Mouse (Mus musculus): Measurements from ENCODE around the gene Igsf21. TPM values are rescaled to one million over a fixed set of nuclear protein-coding genes. Genes with fewer than 3 reads are reported as not detected.

The Igsf21 gene
- total RNA-seq, 2 experiments from 2014 or later = 7.0 to 9.8 TPM

DNA sequence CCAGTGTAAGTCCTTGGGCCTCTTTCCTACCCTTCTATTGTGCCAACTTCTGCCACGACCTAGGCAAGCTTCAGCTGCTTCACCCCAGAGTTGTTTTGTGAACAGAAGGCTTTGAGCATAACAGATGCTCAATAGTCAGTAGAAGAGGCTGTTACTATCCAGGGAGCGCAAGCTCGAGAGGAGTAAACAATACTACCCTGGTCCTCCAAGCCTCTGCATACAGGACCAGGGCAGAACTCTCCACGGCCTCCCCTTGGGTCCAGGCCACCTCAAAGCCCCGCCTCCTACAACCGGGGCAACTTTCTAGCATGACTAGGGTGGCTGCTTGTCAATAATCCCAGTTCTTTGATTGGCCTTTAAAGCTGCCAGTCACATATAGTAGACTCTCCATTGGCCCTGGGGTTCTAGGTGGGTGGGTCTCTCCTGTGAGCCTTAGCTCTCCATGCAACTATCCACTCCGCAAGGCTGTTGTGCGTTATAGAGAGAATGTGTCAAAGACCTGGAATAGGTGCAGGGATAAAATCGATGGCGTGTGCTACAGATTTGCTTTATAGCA, 198.7 kb downstream of the Igsf21 start:
- no peak for DNase-seq

DNA sequence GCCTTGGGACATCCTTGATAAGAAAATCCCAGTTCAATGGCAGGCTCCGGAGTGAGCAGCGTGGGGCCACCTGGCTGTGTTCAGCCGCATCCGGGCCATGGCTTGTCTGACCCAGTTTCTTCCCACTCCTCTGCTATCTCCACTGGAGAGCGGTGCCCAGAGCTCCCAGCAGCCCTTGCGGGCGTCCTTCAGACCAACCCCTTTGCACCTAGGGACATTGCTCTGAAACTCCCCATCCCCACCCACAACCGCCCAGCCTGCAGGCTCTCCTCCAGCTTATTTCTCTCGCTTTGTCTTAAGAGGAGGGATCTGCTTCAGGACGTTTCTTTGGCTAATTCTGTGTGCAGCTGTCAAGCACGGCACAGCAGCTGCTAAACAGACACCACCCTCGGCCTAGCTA, 202.6 kb downstream of the Igsf21 start:
- peak; percentile 28 for DNase-seq

DNA sequence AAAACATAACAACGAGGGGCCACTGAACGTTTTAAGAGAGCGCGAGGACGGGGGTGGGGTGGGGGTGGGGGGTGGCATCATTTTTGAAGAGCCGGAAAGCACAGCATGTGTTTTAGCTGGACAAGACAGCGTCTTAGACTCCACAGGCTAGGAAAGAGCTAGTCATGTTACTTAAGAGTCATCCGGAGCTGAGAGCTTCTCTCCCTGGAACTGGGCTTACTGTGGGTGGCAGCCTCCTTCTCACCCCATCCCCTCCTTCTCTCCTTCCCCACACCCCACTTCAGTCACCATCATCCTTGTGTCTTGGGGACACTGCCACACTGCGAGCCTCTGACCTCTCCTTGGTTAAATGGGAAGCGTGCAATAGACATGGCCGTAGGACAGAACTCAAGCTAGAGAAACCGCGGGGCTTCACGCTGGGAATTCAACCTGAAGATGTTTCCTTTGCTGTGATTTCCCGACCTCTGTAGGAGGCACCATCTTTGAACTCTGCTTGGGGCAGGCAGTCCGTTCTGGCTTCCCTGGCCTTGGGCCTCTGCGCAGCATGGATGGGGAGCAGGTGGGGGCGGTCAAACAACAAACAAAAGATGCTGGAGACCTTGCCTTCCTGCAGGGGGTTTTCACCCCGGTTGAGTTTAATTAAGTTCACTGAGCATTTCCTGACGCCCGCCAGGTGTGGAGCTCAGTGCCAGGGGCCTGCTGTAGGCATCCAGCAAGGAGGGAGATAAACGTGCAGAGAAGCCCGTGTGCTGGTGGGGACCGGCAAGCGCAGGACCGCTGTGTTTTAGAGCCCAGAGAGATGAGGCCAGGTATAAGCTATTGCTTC, 207.8 kb downstream of the Igsf21 start:
- no peak for DNase-seq

DNA sequence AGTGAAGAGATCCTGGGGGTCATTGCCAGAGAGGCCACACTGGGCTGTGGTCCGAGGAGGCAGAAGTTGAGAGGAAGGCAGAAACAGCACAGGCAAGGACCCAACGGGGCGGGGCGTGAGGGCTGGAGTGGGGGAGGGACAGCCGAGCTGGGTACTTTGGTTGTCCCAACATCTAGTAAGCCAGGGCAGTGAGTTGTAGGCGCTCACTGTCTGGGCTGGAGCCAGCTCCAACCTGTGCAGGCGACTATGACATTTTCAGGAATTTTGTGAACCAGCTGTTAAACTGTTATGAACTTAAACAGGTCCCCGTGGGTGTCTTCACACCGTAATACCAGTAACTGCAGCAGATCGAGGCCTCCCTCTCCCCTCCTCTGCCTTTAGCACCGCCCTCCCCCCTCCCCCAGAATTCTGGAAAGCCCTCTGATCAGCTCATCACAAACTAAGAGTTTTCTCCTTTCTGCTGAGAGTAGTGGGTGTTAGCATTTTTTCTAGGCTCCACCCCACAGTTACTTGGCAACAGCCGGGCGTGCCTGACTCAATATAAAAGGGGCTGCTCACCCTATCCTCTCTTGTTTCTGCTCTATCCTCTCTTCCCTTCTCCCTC, 208.7 kb downstream of the Igsf21 start:
- DNase-seq = peak; percentile 86

DNA sequence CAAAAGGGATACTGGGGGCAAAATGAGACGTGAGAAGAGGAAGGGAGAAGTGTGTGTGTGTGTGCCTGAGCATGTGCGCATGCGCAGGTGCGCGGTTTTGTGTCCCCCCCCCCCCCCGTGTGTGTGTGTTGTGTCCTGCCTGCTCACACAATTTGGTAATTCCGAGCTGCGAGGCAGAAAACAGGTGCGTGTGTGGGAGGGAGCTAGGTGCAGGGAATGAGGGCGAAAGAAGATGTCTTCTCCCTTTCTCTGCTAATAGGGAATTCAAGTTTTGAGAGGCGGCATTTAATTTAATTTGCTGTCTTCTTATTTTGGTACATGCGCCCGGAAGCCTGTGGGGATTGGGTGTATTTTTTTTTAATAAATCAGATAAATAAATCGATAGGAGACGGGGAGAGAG, 211.4 kb downstream of the Igsf21 start:
- DNase-seq = no peak

DNA sequence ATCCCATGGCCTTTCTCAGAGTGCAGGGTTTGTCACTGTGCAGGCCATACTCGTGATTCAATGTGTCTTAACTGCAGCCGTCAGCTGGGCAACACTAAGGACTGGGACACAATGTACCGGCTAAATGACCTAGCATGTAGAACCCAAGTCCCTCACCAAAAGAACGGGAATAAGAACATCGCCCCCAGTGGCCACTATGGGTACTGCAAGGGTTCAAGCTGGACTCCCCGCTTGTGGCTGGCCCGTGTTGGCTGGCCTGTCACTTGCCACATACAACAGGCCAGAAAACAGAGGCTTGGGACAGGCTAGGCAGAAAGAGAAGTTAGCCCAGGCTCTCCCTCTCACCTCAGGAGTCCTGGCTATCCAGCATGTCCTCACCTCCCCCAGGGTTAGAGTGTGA, 213.2 kb downstream of the Igsf21 start:
- peak; percentile 64 for DNase-seq

DNA sequence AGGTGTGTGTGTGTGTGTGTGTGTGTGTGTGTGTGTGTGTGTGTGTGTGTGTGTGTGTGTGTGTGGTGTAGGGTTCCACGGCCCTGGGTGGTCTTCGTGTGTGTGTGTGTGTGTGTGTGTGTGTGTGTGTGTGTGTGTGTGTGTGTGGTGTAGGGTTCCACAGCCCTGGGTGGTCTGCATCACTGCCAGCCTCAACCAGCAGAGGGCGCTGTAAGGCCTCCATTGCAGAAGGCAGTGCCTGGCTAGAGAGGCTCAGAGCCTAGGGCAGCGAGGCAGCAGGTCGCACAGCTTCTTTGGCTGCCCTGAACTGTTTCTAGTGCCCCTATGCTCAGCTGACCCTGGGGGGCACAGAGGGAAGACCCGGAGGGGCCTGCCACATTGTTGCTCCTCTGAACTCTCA, 216.2 kb downstream of the Igsf21 start:
- peak; percentile 72 for DNase-seq

DNA sequence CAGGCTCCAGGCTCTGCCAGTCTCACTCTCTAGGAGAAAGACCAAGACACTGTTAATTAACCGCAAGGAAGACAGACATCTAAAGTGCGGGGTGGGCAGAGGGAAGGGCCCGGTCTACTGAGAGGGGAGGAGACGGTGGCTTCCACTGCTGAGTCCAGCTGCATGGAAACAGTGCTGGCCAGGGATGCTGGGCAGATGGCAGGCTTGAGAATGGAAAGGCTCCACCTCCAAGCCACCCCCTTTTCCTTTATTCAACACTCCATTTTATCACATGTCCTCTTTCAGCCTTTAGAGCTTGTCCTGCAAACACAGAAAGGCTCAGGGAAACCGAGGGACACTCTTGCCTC, 216.6 kb downstream of the Igsf21 start:
- no peak for DNase-seq

DNA sequence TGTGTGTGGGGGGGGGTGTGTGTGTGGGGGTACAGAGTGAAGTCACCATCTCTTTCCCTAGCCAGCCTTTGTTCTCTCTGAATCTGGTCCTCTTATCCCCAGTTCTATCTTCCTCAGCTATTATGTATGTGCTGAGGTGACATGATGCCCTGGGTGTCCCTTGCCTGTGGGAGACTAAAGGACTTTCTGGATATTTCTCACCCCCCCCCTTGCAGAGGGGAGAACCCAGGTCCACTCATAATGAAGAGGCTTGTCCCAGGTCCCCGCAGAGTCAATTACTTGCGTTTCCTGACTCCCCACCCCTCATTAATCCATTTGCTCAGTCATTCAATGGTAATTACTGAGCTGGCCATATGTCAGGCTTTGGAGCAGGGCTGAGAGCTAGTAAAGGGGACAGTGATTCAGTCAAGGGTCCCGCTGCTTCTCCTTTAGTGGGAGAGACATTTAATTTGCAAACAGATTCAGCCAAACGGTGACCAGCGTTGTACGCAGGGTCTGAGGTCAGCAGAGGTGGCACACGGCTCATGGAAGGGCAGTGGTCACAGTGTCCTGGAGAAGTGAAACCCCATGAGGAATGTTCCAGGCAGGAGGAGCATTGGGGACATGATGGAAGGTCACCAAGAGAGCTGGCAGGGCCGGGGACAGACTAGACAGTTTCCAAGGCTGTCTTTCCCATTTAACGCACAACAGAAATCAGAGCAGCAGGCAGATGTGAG, 217.1 kb downstream of the Igsf21 start:
- no peak for DNase-seq

DNA sequence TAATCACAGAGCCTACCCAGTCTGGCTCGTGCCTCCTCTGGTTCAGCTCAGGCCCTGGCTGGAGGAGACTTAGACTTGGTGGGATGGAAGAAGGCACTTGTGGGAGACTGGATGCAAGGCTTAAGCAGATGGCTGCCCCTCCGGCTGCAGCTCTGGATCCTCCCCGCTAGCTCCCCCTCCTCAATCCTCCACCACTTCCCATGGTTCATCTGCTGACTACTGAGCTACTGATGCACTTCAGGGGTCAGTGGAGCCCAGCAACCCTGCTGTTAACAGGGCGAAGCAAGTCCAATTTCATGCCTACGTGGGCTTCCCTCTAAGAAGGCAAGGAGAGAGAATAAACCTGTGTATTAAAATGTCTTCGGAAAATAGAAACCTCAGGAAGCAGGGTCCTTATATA, 222.8 kb downstream of the Igsf21 start:
- no peak for DNase-seq

DNA sequence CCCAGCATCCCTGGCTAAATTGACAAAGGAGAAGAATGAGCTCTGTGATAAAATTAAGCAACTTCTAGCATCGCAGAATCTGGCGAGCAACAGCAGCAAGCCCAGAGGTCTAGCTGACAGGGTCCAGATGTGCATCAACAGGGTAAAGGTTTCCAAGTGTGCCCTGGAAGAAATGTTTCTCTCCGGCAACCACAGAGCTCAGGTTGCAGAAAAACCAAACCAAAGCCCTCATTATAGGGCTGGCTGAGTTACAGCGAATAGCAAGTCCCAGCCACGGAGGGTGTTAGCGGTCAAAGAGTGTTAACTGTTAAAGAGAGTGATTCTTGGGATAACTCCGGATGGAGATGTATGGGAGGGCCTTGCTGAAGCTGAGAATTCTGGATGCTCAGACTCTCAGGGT, 230.7 kb downstream of the Igsf21 start:
- no peak for DNase-seq

DNA sequence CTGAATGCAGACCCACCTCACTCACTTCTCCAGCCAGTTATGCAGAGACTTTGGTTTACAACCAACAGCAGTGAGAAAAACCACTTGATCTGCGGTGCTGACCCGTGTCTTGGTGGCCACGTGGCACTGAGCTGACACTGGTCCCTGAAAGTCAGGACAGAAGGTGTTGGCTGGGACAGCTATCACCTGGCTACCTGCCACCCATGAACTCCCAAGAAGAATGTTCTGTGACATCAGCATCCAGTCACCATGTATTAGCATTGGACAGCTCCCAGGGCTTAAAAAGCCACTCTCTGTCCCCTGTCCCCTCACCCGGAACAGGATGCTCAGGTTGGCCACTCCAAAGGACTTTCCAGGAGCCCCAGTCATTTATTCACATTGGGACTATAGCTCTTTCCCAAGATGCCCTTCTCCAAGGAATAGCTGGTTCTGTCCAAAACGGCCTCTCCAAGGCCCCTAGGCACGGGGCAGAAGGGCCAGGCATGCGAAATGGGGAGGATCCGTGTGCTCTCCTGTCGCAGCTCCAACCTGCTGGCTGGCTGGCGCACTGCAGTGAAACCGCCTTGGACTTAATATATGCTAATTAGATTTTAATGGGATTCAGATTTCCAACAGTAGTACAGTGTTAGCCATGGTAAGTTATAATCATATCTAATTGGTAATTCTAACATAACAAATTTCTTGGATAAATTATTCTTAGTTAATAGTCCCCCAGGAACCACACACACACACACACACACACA, 235.7 kb downstream of the Igsf21 start:
- no peak for DNase-seq

DNA sequence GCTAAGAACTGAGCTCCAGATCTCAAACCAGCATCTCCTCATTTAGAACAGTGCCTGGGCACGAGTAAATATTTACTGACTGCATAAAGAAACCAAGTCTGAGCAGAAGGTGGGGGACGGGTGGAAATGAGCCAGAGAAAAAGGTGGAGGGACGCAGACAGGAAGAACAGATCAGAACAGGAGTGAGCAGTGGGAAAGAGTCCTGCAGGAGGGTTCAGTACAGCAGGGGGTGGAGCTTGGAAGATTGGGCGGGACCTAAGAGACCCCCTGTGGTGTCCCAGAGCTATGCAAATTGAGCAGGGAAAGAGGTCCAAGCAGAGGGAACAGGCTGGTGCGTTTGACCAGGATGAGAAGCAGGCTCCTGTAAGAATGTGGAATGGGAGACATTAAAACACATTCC, 241.7 kb downstream of the Igsf21 start:
- no peak for DNase-seq

DNA sequence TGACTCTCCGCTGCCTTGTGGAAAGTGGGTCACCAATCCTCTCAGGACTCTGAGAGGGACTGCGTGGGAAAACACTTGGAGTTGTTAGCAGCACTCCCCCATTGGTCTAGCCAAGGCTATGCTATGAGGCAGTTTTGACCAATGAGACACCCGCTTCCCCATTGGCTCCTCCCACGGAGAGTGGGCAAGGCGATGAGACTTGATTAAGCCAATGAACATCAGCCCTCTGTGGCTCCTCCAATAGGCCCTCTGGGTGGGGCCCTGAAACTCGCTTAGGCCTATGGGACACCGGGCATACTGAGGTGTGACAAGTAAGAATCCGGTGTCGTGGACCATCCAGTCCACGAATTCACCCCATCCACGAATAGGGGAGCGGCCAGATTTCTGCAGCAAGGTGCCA, 242.4 kb downstream of the Igsf21 start:
- DNase-seq = no peak

DNA sequence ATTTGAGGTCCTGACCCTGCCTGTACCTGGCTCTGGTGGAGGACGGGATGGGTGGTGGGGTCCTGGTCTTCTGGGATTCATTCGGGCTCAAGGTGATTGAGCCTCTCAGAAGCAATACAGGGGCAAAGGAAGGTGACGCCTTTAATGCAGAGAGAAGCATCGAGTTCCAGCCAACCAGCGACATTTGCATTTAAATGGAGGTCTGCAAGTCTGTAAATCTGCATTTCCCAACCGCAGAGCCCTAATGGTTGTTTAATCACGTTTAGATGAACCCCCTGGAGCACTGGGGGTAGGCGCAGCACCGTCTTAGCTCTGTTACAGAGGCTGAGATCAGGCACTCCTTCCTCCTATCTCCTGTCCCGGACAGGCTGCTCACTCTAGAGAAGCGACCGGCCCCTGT, 244.5 kb downstream of the Igsf21 start:
- no peak for DNase-seq

DNA sequence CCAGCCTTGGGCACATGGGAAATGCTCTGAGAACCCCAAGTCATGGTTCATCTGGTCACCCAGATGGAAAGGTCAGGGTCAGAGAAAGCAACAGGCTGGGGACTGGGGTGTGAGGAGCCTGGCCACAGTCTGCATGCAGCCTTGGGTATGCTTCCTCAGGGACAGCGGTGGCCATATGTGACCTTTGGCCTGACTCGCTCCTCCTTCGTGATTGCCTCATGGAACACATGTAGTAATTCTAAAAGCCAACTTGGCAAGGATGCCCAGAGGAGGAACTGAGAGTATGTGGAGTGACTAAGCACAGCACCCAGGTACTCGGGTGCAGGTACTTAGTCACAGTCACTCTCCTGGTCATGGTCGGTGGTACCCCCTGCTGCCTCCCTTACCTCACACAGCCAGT, 245.7 kb downstream of the Igsf21 start:
- peak; percentile 63 for DNase-seq

DNA sequence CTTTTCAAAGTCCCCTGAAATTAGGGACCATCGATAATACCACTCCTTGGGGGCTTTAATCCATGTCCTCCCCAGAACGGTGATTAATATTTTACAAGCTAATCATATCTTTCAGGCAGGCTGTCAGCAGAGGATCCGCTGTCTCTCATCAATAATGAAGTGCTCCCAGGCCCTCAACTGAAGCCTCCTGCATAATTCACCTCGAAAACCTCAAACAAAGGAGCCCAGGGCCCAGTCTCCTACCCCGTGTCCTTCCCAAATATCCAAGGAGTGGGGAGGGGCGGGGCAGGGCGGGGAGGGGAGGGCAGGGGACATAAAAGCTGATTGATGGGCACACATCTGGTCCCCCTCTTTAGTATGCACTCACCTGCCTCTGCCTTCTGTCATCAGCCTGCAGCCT, 247.6 kb downstream of the Igsf21 start:
- DNase-seq = no peak

DNA sequence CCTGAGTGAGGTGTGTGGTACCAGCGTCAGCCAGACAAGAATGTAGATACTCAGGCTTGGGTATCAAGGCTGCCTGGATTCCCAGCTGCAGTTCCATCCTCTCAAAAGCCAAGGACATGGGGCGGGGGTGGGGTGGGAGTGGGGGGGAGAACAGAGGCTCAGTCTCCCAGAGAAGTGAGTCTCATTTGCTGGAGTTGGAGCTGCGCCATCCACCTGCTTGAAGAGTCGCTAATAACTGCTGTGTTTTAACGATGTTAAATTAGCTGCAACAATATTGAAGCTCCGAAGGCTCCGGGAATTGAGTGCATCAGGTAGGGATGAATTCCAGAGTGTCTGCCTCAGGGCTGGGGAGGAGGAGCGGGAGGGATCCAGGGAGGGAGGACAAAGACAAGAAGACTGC, 250.9 kb downstream of the Igsf21 start:
- DNase-seq = no peak

DNA sequence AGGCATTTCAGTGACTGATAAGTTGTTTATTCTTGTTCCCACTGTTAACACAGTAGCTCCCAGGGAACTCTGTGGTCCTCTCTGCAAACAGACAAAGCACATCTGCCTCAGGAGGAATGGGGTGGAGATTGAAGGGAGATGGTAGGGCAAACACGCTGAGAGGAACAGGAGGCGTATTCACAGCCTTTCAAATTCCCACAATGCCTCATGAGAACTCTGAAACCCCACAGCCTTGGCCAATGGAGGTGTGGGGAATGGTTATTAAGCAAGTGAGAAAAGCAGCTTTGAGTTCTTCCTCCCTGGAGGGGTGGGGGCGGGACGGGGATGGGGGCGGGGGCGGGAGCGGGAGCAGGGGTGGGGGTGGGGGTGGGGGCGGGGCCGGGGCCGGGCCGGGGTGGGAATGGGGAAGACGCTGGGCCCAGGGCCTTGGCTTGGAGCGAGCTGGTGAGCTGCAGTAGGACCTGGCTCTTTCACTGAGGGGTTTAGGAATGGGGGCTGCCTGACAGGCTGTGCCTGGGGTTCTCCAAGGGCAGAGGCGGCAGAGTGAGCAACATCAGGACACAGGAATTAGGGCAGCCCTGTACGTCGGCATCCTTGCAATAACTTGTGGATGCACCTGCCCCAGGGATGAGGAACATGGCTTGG, 253.4 kb downstream of the Igsf21 start:
- DNase-seq = no peak

DNA sequence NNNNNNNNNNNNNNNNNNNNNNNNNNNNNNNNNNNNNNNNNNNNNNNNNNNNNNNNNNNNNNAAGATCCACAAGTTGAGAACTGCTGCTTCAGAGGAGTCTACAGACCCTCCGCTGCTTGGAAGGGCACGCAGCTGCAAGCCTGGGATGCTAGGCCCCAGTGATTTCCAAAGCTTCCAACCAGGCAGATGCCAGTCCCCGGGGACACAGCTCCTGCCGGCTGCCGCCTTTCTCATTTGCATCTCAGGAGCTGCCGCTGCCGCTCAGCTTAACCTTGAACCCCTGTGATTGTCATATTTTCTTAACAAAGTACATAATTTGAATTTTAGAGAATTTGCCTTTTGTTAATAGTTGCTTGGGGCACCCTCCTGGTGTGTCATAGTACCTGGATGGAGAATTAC, 259.7 kb downstream of the Igsf21 start:
- no peak for DNase-seq

DNA sequence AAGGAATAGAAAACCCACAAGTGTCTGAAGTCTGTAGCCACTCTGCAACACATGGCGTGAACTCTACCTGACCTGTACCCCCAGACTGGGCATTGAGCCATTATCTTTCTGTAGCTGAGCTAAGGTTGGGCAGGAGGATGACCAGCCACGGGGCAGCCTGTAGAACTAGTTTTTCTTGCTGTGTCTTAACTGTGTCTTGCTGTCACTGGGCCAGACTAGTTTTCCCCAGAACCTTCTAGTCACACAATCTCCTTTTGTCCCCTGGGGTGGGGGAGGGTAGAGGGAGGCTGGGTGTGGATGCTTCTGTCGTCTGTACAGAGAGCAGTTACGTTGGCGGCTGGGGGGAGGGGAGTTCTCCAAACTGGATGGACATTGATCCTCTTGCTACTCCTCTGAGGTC, 267.9 kb downstream of the Igsf21 start:
- no peak for DNase-seq

DNA sequence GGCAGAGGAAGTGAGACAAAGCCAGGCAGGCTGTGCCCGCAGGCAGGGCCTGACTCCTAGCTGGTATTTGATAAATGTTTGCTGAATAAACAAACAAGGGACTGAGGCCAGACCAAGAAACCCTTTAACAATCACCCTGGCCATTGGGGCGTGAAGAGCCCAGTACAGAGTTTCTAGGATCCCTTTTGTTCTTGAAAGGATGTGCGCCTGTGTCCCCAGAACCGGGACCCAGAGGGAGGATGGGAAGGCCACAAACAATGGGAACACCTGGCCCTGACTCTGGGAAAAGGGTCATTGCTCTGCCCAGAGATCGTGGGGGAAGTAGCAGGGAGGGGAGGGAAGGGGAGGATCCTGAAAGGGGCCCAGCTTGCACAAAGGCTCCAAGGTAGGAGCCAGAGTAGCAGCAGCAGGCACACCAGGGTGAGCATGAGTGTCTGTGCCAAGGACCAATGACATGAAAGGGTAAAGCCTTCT, 269.2 kb downstream of the Igsf21 start:
- DNase-seq = no peak

Data from adrenal gland, postnatal 10 days (tissue).